Mouse (Mus musculus) forebrain, embryonic 16.5 days (tissue): ENCODE results near the gene 2510009E07Rik. TPM values are rescaled to one million over a fixed set of nuclear protein-coding genes. Genes with fewer than 3 reads are reported as not detected.

Experiments
- ATAC-seq: fragments of 200-750 bp; cut with Nextera tagmentation; 2 replicates; pipeline ENCODE4 v1.8.0; 2017; ENCODE audit warnings: mild to moderate bottlenecking, moderate library complexity
- H3K27ac ChIP-seq: fragments of 300-500 bp; sonication (generic); 2 replicates; pipeline ENCODE4 v1.5.1; 2014; ENCODE audit warnings: low read length, control low read depth
- H3K27me3 ChIP-seq: fragments of 300-500 bp; sonication (generic); replicated peaks from 2 replicates; pipeline ENCODE4 v1.6.1; 2014; ENCODE audit warnings: low read length; ENCODE audit not compliant: control insufficient read depth, insufficient read depth
- H3K36me3 ChIP-seq: fragments of 300-500 bp; sonication (generic); 2 replicates; pipeline ENCODE4 v1.6.1; 2014; ENCODE audit not compliant: control insufficient read depth, insufficient read depth
- H3K4me1 ChIP-seq: fragments of 300-500 bp; sonication (generic); replicated peaks from 2 replicates; pipeline ENCODE4 v1.6.1; 2014; ENCODE audit warnings: low read length; ENCODE audit not compliant: control insufficient read depth, insufficient read depth
- H3K4me2 ChIP-seq: fragments of 300-500 bp; sonication (generic); 2 replicates; pipeline ENCODE4 v1.6.1; 2014; ENCODE audit warnings: mild to moderate bottlenecking, low read length, control low read depth
- H3K4me3 ChIP-seq: fragments of 300-500 bp; sonication (generic); replicated peaks from 2 replicates; pipeline ENCODE4 v1.5.1; 2014; ENCODE audit warnings: mild to moderate bottlenecking, low read length, control low read depth
- H3K9ac ChIP-seq: fragments of 300-500 bp; sonication (generic); replicated peaks from 2 replicates; pipeline ENCODE4 v1.6.1; 2014; ENCODE audit warnings: low read depth, low read length, control low read depth
- H3K9me3 ChIP-seq: fragments of 300-500 bp; sonication (generic); 2 replicates; pipeline ENCODE4 v1.6.1; 2016; ENCODE audit warnings: low read length; ENCODE audit not compliant: control insufficient read depth
- WGBS: fragments of 180-500 bp; shearing (Covaris S2); extraction: QIAGEN DNeasy Blood & Tissue Kit; methylation state at CpG from one replicate; pipeline ENCODE4 v1.1.7; 2014; 5-methylcytosine and 5-hydroxymethylcytosine counted together
- polyA plus RNA-seq: library from polyadenylated mRNA; unstranded; fragments of >200 nt; fragmentation: Nextera tagmentation; extraction: Ambion mirVana; gene quantifications from 2 replicates; pipeline ENCODE4 v1.2.1, GENCODE M21; 2015

The 2510009E07Rik gene
- polyA plus RNA-seq, 1 experiment from 2014 or later: 43.0 TPM

GRCm38 (mm10) chr16:21645915-21646314 lies 48.5 kb downstream of the 2510009E07Rik start:
- Histone ChIP-seq H3K4me2 (no peak overlapping the region), H3K36me3 (no peaks in the 10 kb centered on the region), H3K9ac (no peak overlapping the region), H3K27me3 (no peaks in the 10 kb centered on the region), H3K4me1 (peaks cover 2% of the 10 kb centered on the region; the same call in 1 of the 2 replicates), H3K4me3 (no peak overlapping the region), H3K9me3 (no peaks in the 10 kb centered on the region), H3K27ac (no peak overlapping the region)
- WGBS: 82% methylated on average over 3 of the region's 3 CpGs
- ATAC-seq: no peak

- Histone ChIP-seq H3K4me1 (no peaks in the 10 kb centered on the region; the same call in 1 of the 2 replicates), H3K9me3 (no peaks in the 10 kb centered on the region), H3K27ac (no peak overlapping the region; the same call in 1 of the 2 replicates), H3K36me3 (no peaks in the 10 kb centered on the region), H3K4me2 (no peak overlapping the region), H3K9ac (no peak overlapping the region), H3K27me3 (no peaks in the 10 kb centered on the region), H3K4me3 (no peak overlapping the region)
- no peak for ATAC-seq
- WGBS: 73% methylated on average over 3 of the region's 3 CpGs
Measured at GRCm38 (mm10) chr16:21644574-21644973, 49.9 kb downstream of the 2510009E07Rik start.

- Histone ChIP-seq H3K4me2 (no peak overlapping the region), H3K9ac (no peak overlapping the region), H3K27me3 (no peaks in the 10 kb centered on the region), H3K4me3 (no peak overlapping the region), H3K4me1 (no peaks in the 10 kb centered on the region; the same call in 1 of the 2 replicates), H3K27ac (peak overlapping the region; percentile 24), H3K36me3 (no peaks in the 10 kb centered on the region), H3K9me3 (no peaks in the 10 kb centered on the region)
- ATAC-seq: peak; percentile 14
- WGBS: 57% methylated on average over 17 of the region's 17 CpGs
Measured at GRCm38 (mm10) chr16:21644066-21644561, 50.4 kb downstream of the 2510009E07Rik start.

GRCm38 (mm10) chr16:21643621-21644041 lies 50.8 kb downstream of the 2510009E07Rik start:
- Histone ChIP-seq H3K4me3 (no peak overlapping the region), H3K4me2 (no peak overlapping the region), H3K4me1 (no peaks in the 10 kb centered on the region; the same call in 1 of the 2 replicates), H3K9me3 (no peaks in the 10 kb centered on the region), H3K27ac (peak overlapping the region; percentile 24), H3K27me3 (no peaks in the 10 kb centered on the region), H3K36me3 (no peaks in the 10 kb centered on the region), H3K9ac (no peak overlapping the region)
- ATAC-seq: peak; percentile 38
- 75% methylated on average over 2 of the region's 2 CpGs for WGBS

- Histone ChIP-seq H3K9me3 (no peaks in the 10 kb centered on the region), H3K9ac (no peak overlapping the region), H3K36me3 (no peaks in the 10 kb centered on the region), H3K4me2 (no peak overlapping the region), H3K4me3 (no peak overlapping the region), H3K27me3 (no peaks in the 10 kb centered on the region), H3K4me1 (no peaks in the 10 kb centered on the region; the same call in 1 of the 2 replicates), H3K27ac (no peak overlapping the region)
- WGBS: 92% methylated on average over 5 of the region's 5 CpGs
- no peak for ATAC-seq
Measured at GRCm38 (mm10) chr16:21642906-21643305, 51.6 kb downstream of the 2510009E07Rik start.

GRCm38 (mm10) chr16:21641944-21642343 lies 52.5 kb downstream of the 2510009E07Rik start:
- Histone ChIP-seq H3K36me3 (no peaks in the 10 kb centered on the region), H3K27me3 (no peaks in the 10 kb centered on the region), H3K4me2 (no peak overlapping the region), H3K4me3 (no peak overlapping the region), H3K27ac (no peak overlapping the region), H3K9me3 (no peaks in the 10 kb centered on the region), H3K4me1 (no peaks in the 10 kb centered on the region; the same call in 1 of the 2 replicates), H3K9ac (no peak overlapping the region)
- no peak for ATAC-seq
- 92% methylated on average over 3 of the region's 3 CpGs for WGBS

GRCm38 (mm10) chr16:21640766-21641499 lies 53.5 kb downstream of the 2510009E07Rik start:
- Histone ChIP-seq H3K9ac (no peak overlapping the region), H3K4me3 (no peak overlapping the region), H3K27ac (no peak overlapping the region), H3K4me1 (no peaks in the 10 kb centered on the region; the same call in 1 of the 2 replicates), H3K4me2 (no peak overlapping the region), H3K36me3 (no peaks in the 10 kb centered on the region), H3K9me3 (no peaks in the 10 kb centered on the region), H3K27me3 (no peaks in the 10 kb centered on the region)
- no peak for ATAC-seq
- 84% methylated on average over 7 of the region's 7 CpGs for WGBS

GRCm38 (mm10) chr16:21637201-21637819 lies 57.2 kb downstream of the 2510009E07Rik start:
- ATAC-seq: no peak
- Histone ChIP-seq H3K9ac (no peak overlapping the region), H3K4me2 (no peak overlapping the region), H3K36me3 (no peaks in the 10 kb centered on the region), H3K27me3 (no peaks in the 10 kb centered on the region), H3K4me3 (no peak overlapping the region), H3K9me3 (no peaks in the 10 kb centered on the region), H3K27ac (no peak overlapping the region), H3K4me1 (no peaks in the 10 kb centered on the region)
- WGBS: 87% methylated on average over 11 of the region's 11 CpGs

GRCm38 (mm10) chr16:21636156-21636853 lies 58.2 kb downstream of the 2510009E07Rik start:
- Histone ChIP-seq H3K36me3 (no peaks in the 10 kb centered on the region), H3K4me2 (no peak overlapping the region), H3K9ac (no peak overlapping the region), H3K27ac (no peak overlapping the region), H3K4me3 (no peak overlapping the region), H3K9me3 (no peaks in the 10 kb centered on the region), H3K27me3 (no peaks in the 10 kb centered on the region), H3K4me1 (no peaks in the 10 kb centered on the region)
- ATAC-seq: no peak
- 83% methylated on average over 5 of the region's 5 CpGs for WGBS
